Mouse (Mus musculus) ES-E14 (cell line): ENCODE results near the gene Tenm3. TPM values are rescaled to one million over a fixed set of nuclear protein-coding genes. Genes with fewer than 3 reads are reported as not detected.

Experiments used
- DNase-seq: peaks from one replicate; pipeline ENCODE4 v3.0.0-alpha.2; 2013; ENCODE audit warnings: low read depth, low spot score
- H3K27ac ChIP-seq: 2 replicates; pipeline ENCODE4 v1.5.1; 2012; ENCODE audit warnings: low read depth, mild to moderate bottlenecking, low read length, moderate library complexity, mixed read lengths; ENCODE audit not compliant: poor library complexity, insufficient read depth, severe bottlenecking
- H3K36me3 ChIP-seq: 2 replicates; pipeline ENCODE4 v1.6.1; 2012; ENCODE audit warnings: mild to moderate bottlenecking, low read length, moderate library complexity, mixed read lengths; ENCODE audit not compliant: control insufficient read depth, poor library complexity, insufficient read depth, severe bottlenecking
- H3K4me1 ChIP-seq, 2 experiments: fragments of 150-350 bp in 1 of 2; sonication (generic) in 1 of 2; 2 replicates each; pipeline ENCODE4 v1.6.1; 2012; ENCODE audit warnings: low read length in 2 of 2, mild to moderate bottlenecking in 1 of 2, mixed read lengths in 1 of 2; ENCODE audit not compliant: control insufficient read depth in 2 of 2, insufficient read depth in 2 of 2, poor library complexity in 1 of 2
- H3K4me3 ChIP-seq, 2 experiments: fragments of 150-350 bp in 1 of 2; sonication (generic) in 1 of 2; 2 replicates each; pipeline ENCODE4 v1.5.1; 2012; ENCODE audit warnings: low read length in 2 of 2, low read depth in 1 of 2, mild to moderate bottlenecking in 1 of 2, mixed read lengths in 1 of 2; ENCODE audit not compliant: insufficient read depth in 1 of 2, poor library complexity in 1 of 2, severe bottlenecking in 1 of 2
- H3K9ac ChIP-seq: 2 replicates; pipeline ENCODE4 v1.6.1; 2012; ENCODE audit warnings: low read depth, mild to moderate bottlenecking, low read length, mixed read lengths; ENCODE audit not compliant: poor library complexity, insufficient read depth, severe bottlenecking
- H3K9me3 ChIP-seq: fragments of 150-350 bp; sonication (generic); 2 replicates; pipeline ENCODE4 v1.6.1; 2012; ENCODE audit warnings: low read depth, mild to moderate bottlenecking, low read length; ENCODE audit not compliant: control insufficient read depth, insufficient read depth
- CHD2 ChIP-seq: IDR thresholded peaks from 2 replicates; pipeline ENCODE4 v1.6.1; 2014; ENCODE audit warnings: mild to moderate bottlenecking, low read depth, low read length, inconsistent platforms
- HCFC1 ChIP-seq: IDR thresholded peaks from 2 replicates; pipeline ENCODE4 v1.6.1; 2012; ENCODE audit warnings: low read length, inconsistent platforms, borderline replicate concordance; ENCODE audit not compliant: insufficient read depth
- MAFK ChIP-seq: IDR thresholded peaks from 2 replicates; pipeline ENCODE4 v1.6.1; 2014; ENCODE audit warnings: mild to moderate bottlenecking, low read depth, low read length, inconsistent platforms; ENCODE audit not compliant: insufficient read depth
- ZC3H11A ChIP-seq: IDR thresholded peaks from 2 replicates; pipeline ENCODE4 v1.6.1; 2012; ENCODE audit warnings: low read depth, mild to moderate bottlenecking, inconsistent platforms, low read length, borderline replicate concordance
- ZNF384 ChIP-seq: IDR thresholded peaks from 2 replicates; pipeline ENCODE4 v1.6.1; 2012; ENCODE audit warnings: low read depth, low read length, inconsistent platforms
- in situ Hi-C, 2 experiments: fragments of 600-800 bp; cut with MboI; formaldehyde crosslinking; loops; one replicate each; pipeline ENCODE4 v1.15.1; 2025; ENCODE audit warnings: low sequenced_read_pairs in 2 of 2, inconsistent platforms in 1 of 2; ENCODE audit not compliant: unreplicated experiment in 2 of 2
- total RNA-seq: library from RNA; depleted of rRNA; stranded (reverse); fragments of 300-350 nt; gene quantifications from 2 replicates; pipeline ENCODE4 v1.2.3, GENCODE M21; 2012

Gene Tenm3
- total RNA-seq, 1 experiment, result 33.5 TPM

- TF ChIP-seq CHD2, result no peak
- no peak for TF ChIP-seq ZNF384
- no peak for TF ChIP-seq HCFC1
- no peak for TF ChIP-seq ZC3H11A
- TF ChIP-seq MAFK, result no peak
- Histone ChIP-seq H3K9me3 (no peaks in the 10 kb centered on the region), H3K9ac (no peak overlapping the region), H3K4me3 (no peak overlapping the region), H3K36me3 (no peaks in the 10 kb centered on the region), H3K4me1 (no peaks in the 10 kb centered on the region), H3K27ac (no peak overlapping the region)
- DNase-seq, result no peak
- in situ Hi-C loops, result no loop called here
Measured at GRCm38 (mm10) chr8:48376774-48377173, 467.0 kb downstream of the Tenm3 start.

DNA sequence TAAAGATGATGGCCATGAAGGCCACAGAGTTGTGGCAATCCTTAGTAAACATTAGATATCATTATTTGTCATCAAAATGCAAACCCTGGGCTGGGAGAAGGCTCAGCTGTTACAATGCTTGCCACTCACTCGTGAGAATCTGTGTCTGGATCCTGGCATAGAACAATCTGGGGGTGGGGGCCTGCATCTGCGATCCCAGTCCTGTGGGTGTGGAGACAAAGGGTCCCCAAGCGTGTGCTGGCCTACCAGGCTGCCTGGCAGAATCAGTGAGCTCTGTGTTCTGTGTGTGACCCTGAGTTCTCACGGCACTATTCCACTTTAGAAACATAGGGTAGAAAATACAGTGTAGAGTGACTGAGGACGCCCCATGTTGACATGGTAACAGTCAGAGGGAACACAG is 468.6 kb downstream of the Tenm3 start:
- H3K4me3 ChIP-seq, result no peak overlapping the region
- no peak for DNase-seq
- no peak overlapping the region for H3K27ac ChIP-seq
- no peak overlapping the region for H3K9ac ChIP-seq
- TF ChIP-seq HCFC1, result no peak
- TF ChIP-seq CHD2, result no peak
- H3K9me3 ChIP-seq, result no peaks in the 10 kb centered on the region
- no peaks in the 10 kb centered on the region for H3K4me1 ChIP-seq
- H3K36me3 ChIP-seq, result no peaks in the 10 kb centered on the region
- in situ Hi-C loops, result no loop called here

DNA sequence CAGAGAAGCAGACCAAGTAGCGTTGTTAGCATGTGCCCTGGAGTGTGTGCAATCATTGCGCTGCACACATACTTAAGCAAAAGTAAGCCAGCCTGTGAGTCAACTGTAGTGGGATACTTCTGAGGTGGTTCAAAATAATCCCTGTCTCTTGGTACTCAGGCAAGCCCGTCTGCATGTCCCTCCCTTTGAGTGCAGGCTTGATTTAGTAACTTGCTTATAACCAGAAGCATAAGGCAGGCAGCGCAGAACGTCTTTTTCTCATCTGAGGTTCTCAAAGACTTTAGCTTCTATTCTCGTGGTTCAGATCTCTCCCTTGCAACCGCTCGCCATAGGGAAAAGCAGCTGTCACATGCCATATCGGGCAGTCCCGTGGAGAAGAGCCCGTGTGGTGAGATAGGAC is 470.3 kb downstream of the Tenm3 start:
- H3K9me3 ChIP-seq, result no peaks in the 10 kb centered on the region
- no peak overlapping the region for H3K9ac ChIP-seq
- no peaks in the 10 kb centered on the region for H3K36me3 ChIP-seq
- H3K4me1 ChIP-seq, result no peaks in the 10 kb centered on the region
- H3K4me3 ChIP-seq, result no peak overlapping the region
- no peak overlapping the region for H3K27ac ChIP-seq
- in situ Hi-C loops, result no loop called here
- DNase-seq, result no peak
- TF ChIP-seq ZC3H11A (no peak), HCFC1 (no peak), CHD2 (no peak), MAFK (no peak), ZNF384 (no peak)

DNA sequence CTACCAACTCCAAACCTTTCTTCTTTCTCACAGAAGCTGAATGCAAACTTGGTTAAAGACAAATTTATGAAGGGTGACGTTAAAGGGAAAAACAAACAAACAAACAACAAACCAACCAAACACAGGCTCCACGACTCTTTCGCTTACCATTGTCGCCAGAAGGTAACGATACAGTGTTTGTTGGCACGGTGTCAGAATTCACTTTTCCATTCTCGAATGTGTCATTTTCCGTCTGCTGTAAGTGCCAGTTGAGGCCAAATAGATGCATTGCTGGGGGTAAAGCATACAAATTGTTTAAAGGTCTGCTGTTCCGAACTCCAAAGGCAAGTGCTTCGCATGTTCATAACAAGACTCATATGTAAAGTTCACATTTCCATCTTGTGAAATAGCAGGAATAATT is 476.6 kb downstream of the Tenm3 start:
- in situ Hi-C loops, result no loop called here

GRCm38 (mm10) chr8:48356849-48357248 is 486.9 kb downstream of the Tenm3 start:
- Histone ChIP-seq H3K9ac (no peak overlapping the region), H3K4me1 (no peaks in the 10 kb centered on the region), H3K9me3 (no peaks in the 10 kb centered on the region), H3K36me3 (no peaks in the 10 kb centered on the region), H3K27ac (no peak overlapping the region), H3K4me3 (no peak overlapping the region)
- DNase-seq, result no peak
- in situ Hi-C loops, result no loop called here
- TF ChIP-seq MAFK (no peak), CHD2 (no peak), ZNF384 (no peak)

More for the DNA sequence above, 476.6 kb downstream of the Tenm3 start:
- H3K9me3 ChIP-seq, result no peaks in the 10 kb centered on the region
- H3K27ac ChIP-seq, result no peak overlapping the region
- H3K4me3 ChIP-seq, result no peak overlapping the region
- no peaks in the 10 kb centered on the region for H3K36me3 ChIP-seq
- no peaks in the 10 kb centered on the region for H3K4me1 ChIP-seq
- no peak overlapping the region for H3K9ac ChIP-seq
- no peak for DNase-seq
- TF ChIP-seq MAFK (no peak), CHD2 (no peak), HCFC1 (no peak), ZNF384 (no peak), ZC3H11A (no peak)
